Mouse (Mus musculus): ENCODE measurements at regions not wholly inside any gene's neighbourhood (a gene's known extent, or its start where the extent isn't known, plus 50 kb on each side); places are given as distances from the start of the nearest gene placed in this dataset.
A peak's percentile ranks its signal among the peaks of the same experiment; 100 is the strongest.
"Not testable (repeated sequence)": the region's sequence is repeated elsewhere in the genome, so short reads cannot be mapped to it uniquely, and the experiment has no call there.

DNA sequence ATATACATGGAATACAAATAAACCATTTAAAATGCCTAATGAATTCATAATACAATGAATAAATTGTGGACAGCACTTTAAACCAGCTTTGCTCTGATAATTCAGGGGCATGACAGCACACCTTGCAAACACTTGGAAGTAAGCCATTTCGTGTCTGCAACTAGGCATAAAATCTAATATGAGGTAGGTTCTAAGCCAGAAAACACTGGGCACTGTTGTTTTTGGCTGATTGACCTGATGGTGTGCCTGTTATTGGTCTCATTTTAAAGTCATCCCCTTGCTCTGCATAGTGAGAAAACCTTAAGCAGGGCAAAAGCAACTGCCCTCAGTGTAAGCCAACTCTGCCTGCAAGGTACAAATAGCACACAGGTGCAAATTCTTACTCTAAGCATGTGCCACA, 521.3 kb upstream of the Got2 start:
- Histone ChIP-seq H3K27me3 (ENCODE audit: low read depth, poor library complexity, severe bottlenecking) (no peaks in the 10 kb centered on the region), H3K27ac (replicated peaks) (no peak overlapping the region), H3K36me3 (no peaks in the 10 kb centered on the region), H3K4me3 (no peak overlapping the region), H3K4me1 (no peaks in the 10 kb centered on the region), H3K9me3 (replicated peaks) (no peaks in the 10 kb centered on the region)
- 73% methylated on average over 1 of the region's 1 CpGs for WGBS
- no peak for DNase-seq (ENCODE audit: low spot score)

DNA sequence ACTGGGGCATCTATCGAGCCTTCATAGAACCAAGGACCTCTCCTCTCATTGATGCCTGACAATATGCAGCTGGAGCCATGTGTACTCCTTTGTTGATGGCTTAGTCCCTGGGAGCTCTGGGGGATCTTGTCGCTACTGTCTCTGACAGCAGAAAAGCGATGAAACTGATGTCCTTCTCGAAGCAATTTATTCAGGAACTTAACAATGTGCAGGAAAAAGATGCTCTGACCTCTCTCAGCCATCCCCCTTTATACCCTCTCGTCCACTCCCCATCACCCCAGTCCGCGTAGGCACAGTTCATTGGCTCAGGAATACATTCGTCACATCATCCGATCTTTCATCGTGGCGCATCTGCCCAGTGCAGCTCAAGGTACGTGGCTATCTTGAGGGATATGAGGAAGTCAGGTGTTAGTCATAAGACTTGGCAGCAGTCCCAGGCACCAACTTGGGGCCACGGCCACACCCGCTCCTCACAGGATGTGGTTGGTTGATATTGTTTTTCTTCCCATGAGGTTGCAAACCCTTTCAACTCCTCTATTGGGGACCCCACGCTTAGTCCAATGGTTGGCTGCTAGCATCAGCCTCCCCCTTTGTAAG, 516.3 kb upstream of the Got2 start:
- 94% methylated on average over 15 of the region's 15 CpGs for WGBS
- Histone ChIP-seq H3K9me3 (replicated peaks) (no peaks in the 10 kb centered on the region), H3K36me3 (no peaks in the 10 kb centered on the region), H3K4me3 (no peak overlapping the region), H3K27ac (replicated peaks) (no peak overlapping the region), H3K27me3 (ENCODE audit: low read depth, poor library complexity, severe bottlenecking) (no peaks in the 10 kb centered on the region), H3K4me1 (no peaks in the 10 kb centered on the region)
- no peak for DNase-seq (ENCODE audit: low spot score)

DNA sequence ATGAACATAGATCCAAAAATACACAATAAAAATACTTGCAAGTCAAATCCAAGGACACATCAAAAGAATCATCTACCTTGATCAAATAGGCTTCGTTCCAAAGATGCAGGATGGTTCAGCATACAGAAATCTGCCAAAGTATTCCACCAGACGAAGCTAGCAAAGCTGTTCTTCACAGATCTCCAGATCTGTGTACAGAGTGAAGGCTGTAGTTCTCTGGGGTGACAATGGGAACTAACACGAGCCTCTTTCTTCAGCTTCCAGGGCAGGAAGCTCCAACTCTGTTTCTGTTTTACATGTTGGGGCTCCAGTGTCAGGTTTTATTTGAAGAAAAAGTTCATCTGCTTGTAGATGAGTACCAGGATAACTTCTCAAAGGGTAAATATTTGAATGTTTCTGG, 515.3 kb upstream of the Got2 start:
- Histone ChIP-seq H3K4me1 (no peaks in the 10 kb centered on the region), H3K27ac (replicated peaks) (no peak overlapping the region), H3K36me3 (no peaks in the 10 kb centered on the region), H3K9me3 (replicated peaks) (no peaks in the 10 kb centered on the region), H3K27me3 (ENCODE audit: low read depth, poor library complexity, severe bottlenecking) (no peaks in the 10 kb centered on the region), H3K4me3 (no peak overlapping the region)
- DNase-seq (ENCODE audit: low spot score): no peak
- 72% methylated on average over 3 of the region's 3 CpGs for WGBS

DNA sequence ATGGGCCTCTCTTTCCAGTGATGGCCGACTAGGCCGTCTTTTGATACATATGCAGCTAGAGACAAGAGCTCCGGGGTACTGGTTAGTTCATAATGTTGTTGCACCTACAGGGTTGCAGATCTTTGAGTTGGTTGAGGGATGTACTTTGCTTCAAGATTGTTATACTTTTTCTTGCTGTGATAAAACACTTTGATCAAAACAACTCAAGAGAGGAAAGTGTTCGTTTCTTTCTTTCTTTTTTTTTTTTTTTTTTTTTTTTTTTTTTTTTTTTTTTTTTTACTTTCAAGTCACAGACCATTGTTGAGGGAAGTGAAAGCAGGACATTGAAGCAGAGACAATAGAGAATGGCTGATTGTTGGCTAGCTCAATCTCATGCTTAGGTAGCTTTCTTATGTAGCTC, 511.0 kb upstream of the Got2 start:
- H3K9me3 ChIP-seq (replicated peaks); H3K4me3 ChIP-seq; DNase-seq (ENCODE audit: low spot score); H3K27ac ChIP-seq (replicated peaks); H3K4me1 ChIP-seq; H3K27me3 ChIP-seq (ENCODE audit: low read depth, poor library complexity, severe bottlenecking); H3K36me3 ChIP-seq: not testable (repeated sequence)
- 87% methylated on average over 4 of the region's 4 CpGs for WGBS

DNA sequence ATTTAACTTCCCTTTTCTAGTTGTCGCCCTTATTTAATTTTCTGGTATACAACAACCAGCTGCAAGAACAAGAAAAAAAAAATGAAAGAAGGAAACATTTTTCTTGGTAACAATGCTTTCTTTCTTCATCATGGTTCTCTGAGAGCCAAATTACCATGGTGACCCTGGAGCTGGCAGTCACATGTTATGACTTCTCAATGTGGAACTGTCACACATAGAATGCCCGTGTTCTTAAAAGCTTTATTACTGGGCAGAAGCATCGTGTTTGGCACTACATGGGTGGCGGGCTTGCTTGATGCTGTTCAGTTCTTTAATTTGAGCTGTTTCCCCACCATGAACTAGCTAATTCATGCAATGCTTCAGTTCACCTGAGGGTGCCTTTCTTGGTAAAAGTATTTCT, 504.7 kb upstream of the Got2 start:
- 81% methylated on average over 4 of the region's 4 CpGs for WGBS
- DNase-seq (ENCODE audit: low spot score): no peak
- H3K36me3 ChIP-seq: no peaks in the 10 kb centered on the region
- no peaks in the 10 kb centered on the region for H3K9me3 ChIP-seq (replicated peaks)
- no peaks in the 10 kb centered on the region for H3K27me3 ChIP-seq (ENCODE audit: low read depth, poor library complexity, severe bottlenecking)
- H3K4me1 ChIP-seq: no peaks in the 10 kb centered on the region
- H3K27ac ChIP-seq (replicated peaks): no peak overlapping the region
- H3K4me3 ChIP-seq: no peak overlapping the region

DNA sequence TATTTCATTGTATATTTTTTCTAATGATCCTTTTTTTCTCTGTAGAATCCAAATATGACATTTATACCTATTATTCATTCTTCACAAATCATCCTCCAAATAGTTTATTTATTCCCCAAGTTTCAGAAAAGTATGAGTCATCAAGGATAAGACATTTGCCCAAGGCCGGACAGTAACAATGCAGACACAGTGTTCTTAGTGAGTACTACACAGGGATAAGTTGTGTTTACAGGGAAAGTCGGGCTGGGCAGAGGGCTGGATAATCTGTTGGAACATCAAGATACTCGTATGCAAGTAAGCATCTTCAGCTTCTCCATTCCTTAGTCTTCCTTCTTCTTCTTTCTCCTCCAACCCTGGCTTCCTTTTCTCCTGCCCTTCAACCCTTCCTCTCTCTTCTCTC, 500.9 kb upstream of the Got2 start:
- no peak for DNase-seq (ENCODE audit: low spot score)
- no peak overlapping the region for H3K27ac ChIP-seq (replicated peaks)
- H3K4me1 ChIP-seq: no peaks in the 10 kb centered on the region
- no peaks in the 10 kb centered on the region for H3K36me3 ChIP-seq
- H3K4me3 ChIP-seq: no peak overlapping the region
- no peaks in the 10 kb centered on the region for H3K9me3 ChIP-seq (replicated peaks)
- H3K27me3 ChIP-seq (ENCODE audit: low read depth, poor library complexity, severe bottlenecking): no peaks in the 10 kb centered on the region
- 78% methylated on average over 3 of the region's 3 CpGs for WGBS

DNA sequence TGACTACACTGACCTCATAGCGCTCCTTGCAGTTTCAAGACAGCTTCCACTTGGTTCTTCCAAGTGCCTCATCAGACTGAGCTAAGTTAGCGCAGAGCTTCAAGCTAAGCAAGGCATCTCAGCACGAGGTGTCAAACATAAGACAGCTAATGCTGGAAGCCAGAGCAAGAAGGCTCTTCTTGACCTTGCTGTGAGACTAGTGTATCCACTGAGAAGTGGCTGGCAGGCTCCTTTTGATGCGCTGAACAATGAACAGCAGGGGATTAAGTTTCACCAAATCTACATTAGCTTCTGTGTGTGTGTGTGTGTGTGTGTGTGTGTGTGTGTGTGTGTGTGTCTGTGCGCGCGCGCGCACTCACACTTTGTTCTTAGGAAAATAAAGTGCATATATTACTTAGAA, 482.2 kb upstream of the Got2 start:
- peaks cover 15% of the 10 kb centered on the region for H3K4me1 ChIP-seq
- H3K4me3 ChIP-seq: no peak overlapping the region
- DNase-seq (ENCODE audit: low spot score): peak; percentile 15
- no peaks in the 10 kb centered on the region for H3K9me3 ChIP-seq (replicated peaks)
- 85% methylated on average over 9 of the region's 9 CpGs for WGBS
- H3K27ac ChIP-seq (replicated peaks): no peak overlapping the region
- no peaks in the 10 kb centered on the region for H3K27me3 ChIP-seq (ENCODE audit: low read depth, poor library complexity, severe bottlenecking)
- H3K36me3 ChIP-seq: no peaks in the 10 kb centered on the region

DNA sequence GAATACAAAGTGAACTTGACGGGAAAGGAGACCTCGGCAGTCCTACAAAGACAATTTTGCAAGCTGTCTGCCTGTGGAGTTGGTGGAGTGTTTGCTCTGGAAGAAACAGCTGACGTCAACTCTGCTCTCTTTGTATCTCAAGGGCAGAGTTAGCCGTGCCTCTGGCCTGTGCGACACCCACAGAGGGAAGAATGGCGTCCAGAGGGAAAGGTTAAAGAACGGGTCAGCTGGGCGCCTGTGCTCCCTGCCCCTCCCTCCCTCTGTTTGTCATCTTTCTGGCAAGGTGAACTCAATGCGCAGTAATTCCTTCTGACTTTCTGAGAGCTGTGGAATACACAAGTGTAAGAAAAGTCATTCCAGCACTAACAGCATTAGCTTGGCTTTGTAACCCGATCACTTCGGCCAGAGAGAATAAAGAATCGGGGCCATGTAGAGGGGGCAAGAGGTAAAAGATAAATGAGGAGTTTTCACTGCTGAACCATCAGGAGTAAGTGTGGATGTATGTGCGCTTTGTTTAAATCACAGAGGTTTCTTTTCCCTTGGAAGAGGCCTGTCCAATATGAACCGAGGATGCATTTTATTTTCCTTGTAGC, 474.6 kb upstream of the Got2 start:
- DNase-seq (ENCODE audit: low spot score): peak; percentile 36
- Histone ChIP-seq H3K4me3 (no peak overlapping the region), H3K9me3 (replicated peaks) (no peaks in the 10 kb centered on the region), H3K27ac (replicated peaks) (peak overlapping the region; percentile 65), H3K36me3 (no peaks in the 10 kb centered on the region), H3K27me3 (ENCODE audit: low read depth, poor library complexity, severe bottlenecking) (no peaks in the 10 kb centered on the region), H3K4me1 (peaks cover 9% of the 10 kb centered on the region)
- WGBS: 36% methylated on average over 14 of the region's 14 CpGs

DNA sequence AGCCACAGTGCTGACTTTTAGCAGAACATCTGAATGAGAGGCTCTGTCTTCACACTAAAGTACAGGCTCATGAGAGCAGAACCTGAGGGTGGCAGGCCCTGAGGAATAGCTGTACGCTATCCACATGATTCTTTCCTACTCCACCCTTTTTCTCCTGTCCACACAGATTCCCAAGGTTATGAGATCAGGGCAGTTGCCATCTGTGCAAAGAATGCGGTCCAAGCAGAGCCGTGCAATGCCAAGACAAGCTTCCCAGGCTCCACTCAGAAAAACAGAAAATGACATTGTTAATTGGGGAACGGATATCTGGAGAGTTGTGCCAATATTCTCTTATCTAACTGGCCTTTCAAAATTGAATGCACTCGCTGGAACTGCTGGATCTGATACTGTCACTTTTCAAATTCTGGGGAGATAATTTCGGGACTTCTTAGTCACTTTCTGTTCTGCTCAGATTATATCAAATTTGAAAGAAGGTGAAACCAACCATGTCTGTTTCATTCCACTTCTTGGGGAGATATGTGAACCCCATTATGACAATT, 462.3 kb upstream of the Got2 start:
- WGBS: 82% methylated on average over 6 of the region's 6 CpGs
- Histone ChIP-seq H3K36me3 (no peaks in the 10 kb centered on the region), H3K27ac (replicated peaks) (no peak overlapping the region), H3K27me3 (ENCODE audit: low read depth, poor library complexity, severe bottlenecking) (no peaks in the 10 kb centered on the region), H3K4me1 (no peaks in the 10 kb centered on the region), H3K9me3 (replicated peaks) (no peaks in the 10 kb centered on the region), H3K4me3 (no peak overlapping the region)
- DNase-seq (ENCODE audit: low spot score): no peak

DNA sequence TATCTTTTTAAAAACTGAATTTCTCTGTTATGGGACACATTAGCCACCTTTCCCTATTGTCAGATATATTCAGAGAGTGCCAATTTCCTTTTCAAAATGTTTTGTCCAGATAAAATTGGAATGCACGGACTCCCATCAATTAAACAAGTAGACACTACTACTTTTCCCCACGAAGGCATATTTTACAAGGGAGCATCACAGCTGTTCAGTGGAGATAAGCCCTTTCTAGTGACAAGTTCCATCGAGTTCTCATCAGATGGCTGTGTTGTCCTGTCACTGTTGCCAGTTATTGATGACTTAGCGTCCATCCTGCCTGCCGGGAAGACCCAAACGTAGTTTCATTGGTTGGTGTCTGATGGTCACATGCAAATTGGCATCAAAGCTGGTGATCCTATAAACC, 461.2 kb upstream of the Got2 start:
- no peaks in the 10 kb centered on the region for H3K4me1 ChIP-seq
- no peaks in the 10 kb centered on the region for H3K36me3 ChIP-seq
- DNase-seq (ENCODE audit: low spot score): no peak
- H3K27me3 ChIP-seq (ENCODE audit: low read depth, poor library complexity, severe bottlenecking): no peaks in the 10 kb centered on the region
- no peak overlapping the region for H3K27ac ChIP-seq (replicated peaks)
- H3K4me3 ChIP-seq: no peak overlapping the region
- WGBS: 85% methylated on average over 6 of the region's 6 CpGs
- no peaks in the 10 kb centered on the region for H3K9me3 ChIP-seq (replicated peaks)

DNA sequence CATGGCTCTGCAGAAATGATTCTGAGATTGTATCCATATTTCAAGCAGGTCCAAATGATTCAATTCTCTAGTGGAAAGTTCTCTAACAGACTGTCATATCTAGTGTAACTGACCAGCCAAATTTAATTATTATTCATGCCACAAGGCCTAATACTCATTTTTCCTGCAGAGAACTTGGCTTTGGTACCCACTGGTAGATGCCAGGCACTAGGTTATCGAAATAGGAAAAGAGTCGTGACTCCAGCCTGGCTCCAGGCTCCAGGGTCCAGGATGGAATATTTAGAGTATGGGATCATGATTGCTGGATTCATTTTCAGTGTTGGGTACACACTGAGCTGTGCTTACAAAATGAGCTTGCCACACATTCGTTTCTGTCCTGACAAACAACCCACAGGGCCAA, 452.4 kb upstream of the Got2 start:
- WGBS: 86% methylated on average over 3 of the region's 3 CpGs
- no peaks in the 10 kb centered on the region for H3K36me3 ChIP-seq

DNA sequence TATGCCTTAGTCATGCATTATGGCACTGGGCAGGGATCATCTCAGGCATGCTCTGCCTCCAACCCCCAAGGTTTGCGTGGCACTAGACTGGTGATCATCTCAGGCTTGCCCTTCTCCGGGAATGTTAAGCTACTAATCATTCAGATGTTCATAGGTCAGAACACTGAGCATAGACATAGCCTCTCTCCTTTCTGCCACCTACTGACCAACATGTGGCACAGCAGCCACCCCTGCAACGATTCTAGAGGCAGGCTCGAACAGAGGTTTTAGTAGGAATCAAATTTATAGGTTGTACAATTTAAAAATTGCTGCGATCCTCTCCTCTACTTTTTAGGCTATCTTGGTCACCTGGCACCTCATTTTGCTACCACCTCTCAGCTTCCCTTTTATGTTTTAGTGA, 430.0 kb upstream of the Got2 start:
- WGBS: 84% methylated on average over 5 of the region's 5 CpGs
- no peaks in the 10 kb centered on the region for H3K4me1 ChIP-seq
- no peaks in the 10 kb centered on the region for H3K36me3 ChIP-seq
- no peak overlapping the region for H3K4me3 ChIP-seq
- H3K27me3 ChIP-seq (ENCODE audit: low read depth, poor library complexity, severe bottlenecking): no peaks in the 10 kb centered on the region
- H3K27ac ChIP-seq (replicated peaks): no peak overlapping the region
- no peaks in the 10 kb centered on the region for H3K9me3 ChIP-seq (replicated peaks)
- DNase-seq (ENCODE audit: low spot score): no peak

More for the DNA sequence above, 452.4 kb upstream of the Got2 start:
- Histone ChIP-seq H3K4me1 (no peaks in the 10 kb centered on the region), H3K4me3 (no peak overlapping the region), H3K27ac (replicated peaks) (no peak overlapping the region), H3K27me3 (ENCODE audit: low read depth, poor library complexity, severe bottlenecking) (no peaks in the 10 kb centered on the region), H3K9me3 (replicated peaks) (peaks cover 6% of the 10 kb centered on the region)
- DNase-seq (ENCODE audit: low spot score): no peak

DNA sequence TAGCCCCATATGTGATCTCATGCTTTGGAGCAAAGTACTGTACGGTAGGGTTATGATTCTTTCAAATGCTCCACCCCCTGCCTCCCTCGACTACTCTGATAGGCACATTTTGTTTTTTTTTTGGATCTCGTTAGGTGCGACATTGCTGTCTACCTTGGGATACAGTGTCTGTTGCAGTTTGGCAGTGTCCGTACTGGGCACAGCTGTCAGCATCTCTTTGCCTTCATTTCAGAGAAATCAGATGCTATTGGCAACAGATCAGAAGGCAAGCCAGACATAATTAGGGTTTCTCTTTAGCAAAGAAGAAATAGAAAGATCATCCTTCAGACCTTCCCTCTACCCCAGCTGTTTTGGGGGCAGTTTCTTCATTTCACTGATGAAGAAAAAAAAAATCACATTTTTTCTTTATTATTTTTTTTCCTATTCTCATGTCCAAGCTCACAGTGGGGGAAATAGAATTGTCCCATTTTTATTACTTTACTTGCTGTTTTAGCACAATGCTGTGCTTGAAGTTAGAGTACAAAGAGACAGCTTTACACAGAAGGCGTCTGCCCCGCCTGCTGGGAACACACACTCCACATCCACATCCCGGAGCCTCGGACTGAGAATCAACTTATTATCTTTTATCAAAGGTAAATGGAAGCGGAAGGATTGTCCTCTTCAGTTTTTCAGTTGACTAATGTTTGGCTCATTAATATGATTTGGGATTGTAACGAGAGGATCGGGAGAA, 420.8 kb upstream of the Got2 start:
- Histone ChIP-seq H3K4me3 (no peak overlapping the region), H3K36me3 (no peaks in the 10 kb centered on the region), H3K27ac (replicated peaks) (no peak overlapping the region), H3K27me3 (ENCODE audit: low read depth, poor library complexity, severe bottlenecking) (no peaks in the 10 kb centered on the region), H3K4me1 (no peaks in the 10 kb centered on the region), H3K9me3 (replicated peaks) (no peaks in the 10 kb centered on the region)
- 88% methylated on average over 12 of the region's 12 CpGs for WGBS
- DNase-seq (ENCODE audit: low spot score): no peak

Measured in midbrain, embryonic 10.5 days (tissue).